Mouse (Mus musculus): ENCODE measurements around the gene Suco.

Suco gene

GRCm38 (mm10) chr1:161876553-161877447 is at the start of gene Suco:
Suco (minus strand) TSS chr1:161876682.
- DNase-seq = peak; percentile 99

DNA sequence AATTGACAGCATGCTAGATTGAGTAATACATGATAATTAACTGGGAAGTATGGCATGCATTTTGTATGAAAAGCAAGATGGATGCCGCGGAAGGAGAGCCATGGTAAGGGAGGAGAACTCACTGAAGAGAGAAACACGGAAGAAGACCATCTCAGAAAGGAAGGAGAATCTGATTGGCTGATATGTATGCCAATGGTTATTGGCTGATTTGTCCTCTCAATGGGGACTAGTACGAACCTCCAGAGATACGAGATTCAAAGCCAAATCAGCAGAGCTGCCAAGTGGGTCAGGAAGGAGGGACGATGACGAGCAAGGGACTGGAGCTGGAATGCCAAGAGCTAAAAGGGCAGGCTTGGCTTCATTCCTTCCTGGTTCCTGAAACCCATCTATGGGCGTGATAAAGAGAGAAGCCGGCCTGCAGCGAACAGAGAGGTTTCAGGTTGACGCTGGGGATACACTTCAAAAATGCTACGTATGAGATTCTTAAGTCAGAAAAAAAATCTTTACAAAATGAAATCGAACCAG is 48.9 kb upstream of the Suco start:
- no peak for DNase-seq

- DNase-seq = no peak
These were observed 47.8 kb upstream of the Suco start for GRCm38 (mm10) chr1:161924321-161924720.

DNA sequence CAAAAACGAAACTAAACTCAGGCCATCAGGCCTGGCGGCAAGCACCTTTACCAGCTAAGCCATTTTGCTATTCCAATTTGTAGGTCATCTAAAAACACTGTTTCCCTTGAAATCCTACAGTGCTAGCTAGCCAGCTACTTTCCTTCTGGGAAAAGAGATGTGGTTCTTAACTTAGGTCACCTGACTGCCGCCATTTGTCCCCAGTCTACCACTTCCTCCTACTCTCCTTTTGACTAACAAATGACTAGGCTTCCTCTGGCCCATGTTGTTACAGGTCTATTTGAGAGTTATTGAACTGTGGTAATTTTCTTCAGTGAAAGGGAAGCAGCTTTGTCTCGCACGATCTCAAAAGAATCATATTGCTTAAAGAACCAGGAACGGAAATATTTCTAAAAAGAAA is 45.4 kb upstream of the Suco start:
- DNase-seq = no peak

- no peak for DNase-seq
These were observed 44.3 kb upstream of the Suco start for GRCm38 (mm10) chr1:161920475-161921454.

DNA sequence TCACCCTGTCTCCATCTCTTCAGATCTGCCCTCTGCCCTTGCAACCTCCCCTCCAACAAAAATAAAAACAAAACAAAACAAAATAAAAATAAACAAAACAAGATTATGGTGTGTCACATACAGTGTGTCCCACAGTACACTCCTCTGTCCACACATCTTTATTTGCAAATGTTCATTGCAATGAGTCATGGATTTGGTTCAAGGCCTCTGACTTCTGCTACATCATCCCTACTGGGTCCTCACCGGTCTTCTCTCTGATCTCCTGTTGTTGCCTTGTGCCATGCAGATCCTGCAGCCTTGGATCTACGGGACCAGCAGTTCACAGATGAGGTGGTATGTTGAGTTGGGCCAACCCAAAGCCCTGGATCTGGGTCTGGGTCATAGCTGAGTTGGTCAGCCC is 43.1 kb upstream of the Suco start:
- DNase-seq = no peak

DNA sequence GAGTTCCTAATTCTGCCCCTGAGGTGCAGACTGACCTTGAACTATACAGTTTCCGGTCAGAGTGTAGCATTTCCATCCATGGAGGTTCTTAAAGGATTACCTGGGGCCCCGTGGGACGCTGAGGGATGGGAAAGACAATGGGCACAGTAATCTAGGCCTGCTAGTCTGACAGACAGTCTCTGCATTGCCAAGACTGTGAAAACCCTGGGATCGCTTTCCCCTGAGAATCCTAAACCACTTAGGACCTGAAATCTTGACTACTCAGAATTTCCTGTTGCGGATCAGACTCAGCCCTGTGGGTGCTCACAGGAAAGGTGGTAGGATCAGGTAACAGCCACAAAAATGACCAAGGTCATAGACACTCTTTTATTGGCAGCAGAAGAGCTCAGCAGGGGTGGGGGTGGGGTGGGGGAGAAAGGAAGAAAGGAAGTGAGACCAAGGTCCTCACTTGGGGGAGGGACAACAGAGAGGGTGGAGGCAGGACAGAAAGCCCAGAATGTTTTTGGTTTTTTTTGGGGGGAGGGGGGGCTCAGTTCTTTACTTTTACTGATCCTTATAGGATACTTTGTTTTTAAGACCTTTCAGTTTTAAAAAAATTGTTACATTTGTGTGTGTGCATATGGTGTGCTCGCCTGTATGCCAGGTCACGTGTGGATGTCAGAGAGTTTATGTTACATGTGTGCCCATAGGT is 42.3 kb upstream of the Suco start:
- DNase-seq = no peak

- no peak for DNase-seq
These were observed 41.5 kb upstream of the Suco start for GRCm38 (mm10) chr1:161917940-161918484.

DNA sequence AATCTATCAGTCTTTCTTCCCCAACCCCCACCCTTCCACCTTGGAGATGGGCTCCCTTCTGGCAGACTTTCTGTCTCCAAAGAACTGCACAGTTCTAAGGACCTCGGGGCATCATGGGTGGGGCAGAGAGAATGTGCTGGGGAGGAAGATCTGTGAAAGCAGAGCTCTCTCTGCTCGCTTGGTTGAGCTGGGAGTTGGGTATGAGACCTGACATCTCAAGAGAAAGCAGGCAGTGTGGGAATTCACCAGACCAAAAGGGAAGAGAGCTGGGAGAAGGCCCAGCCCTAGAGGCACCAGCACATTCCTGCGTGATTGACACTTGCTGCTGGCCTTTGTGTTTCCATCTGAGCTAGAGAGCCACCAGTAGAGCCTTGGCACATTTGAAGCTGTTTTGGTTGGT is 39.6 kb upstream of the Suco start:
- no peak for DNase-seq

DNA sequence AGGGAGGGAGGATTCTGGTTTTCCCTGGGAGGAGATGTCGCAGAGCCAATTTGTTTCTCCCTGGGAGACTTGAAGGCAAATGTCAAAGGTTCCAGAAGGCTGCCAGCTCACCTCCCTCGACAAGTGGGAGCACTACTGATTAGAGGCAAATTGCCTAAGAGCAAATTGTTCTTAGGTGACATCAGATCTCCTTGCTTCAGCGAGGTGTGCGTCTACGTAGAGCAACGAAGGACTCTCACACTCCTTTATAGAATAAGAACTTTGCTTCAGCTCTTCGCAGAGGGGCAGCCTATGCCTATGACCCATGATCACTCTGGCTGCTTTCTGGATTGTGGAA is 37.1 kb upstream of the Suco start:
- DNase-seq = no peak

- DNase-seq = no peak
These were observed 36.6 kb upstream of the Suco start for GRCm38 (mm10) chr1:161912940-161913647.

- DNase-seq = no peak
These were observed 32.6 kb upstream of the Suco start for GRCm38 (mm10) chr1:161909074-161909473.

DNA sequence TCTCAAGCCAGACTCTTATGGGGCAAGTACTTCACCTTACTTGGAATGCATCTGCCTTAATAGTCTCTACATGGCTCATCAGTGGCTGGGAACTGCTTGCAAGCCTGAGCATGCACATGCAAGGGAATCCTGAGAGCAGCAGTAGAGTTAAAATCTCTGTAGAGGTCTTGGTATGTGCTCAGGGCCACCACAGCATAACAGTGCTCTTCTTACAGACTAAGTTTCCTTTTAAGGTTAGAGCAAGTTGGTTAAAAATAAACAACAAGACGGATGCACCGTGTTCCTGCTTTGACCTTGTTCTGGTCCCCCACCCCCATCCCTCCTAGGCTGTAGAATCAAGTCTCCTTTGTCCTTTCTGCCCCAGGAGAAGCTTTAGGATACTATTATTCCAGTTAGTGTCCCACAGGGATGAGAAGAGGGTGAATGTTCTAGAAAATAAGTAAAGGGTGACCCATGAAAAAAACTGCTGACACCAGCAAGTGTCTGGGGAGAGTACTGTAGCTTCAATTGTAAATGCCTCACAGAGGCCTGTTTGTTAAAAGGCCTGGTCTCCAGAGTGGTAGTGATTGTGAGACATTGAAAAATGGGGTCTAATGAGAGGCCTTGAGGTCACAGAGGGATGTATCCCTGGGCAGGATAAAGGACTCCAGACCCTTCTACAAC is 31.4 kb upstream of the Suco start:
- no peak for DNase-seq

- DNase-seq = no peak
These were observed 30.6 kb upstream of the Suco start for GRCm38 (mm10) chr1:161907111-161907510.

- no peak for DNase-seq
These were observed 26.4 kb upstream of the Suco start for GRCm38 (mm10) chr1:161902692-161903452.

DNA sequence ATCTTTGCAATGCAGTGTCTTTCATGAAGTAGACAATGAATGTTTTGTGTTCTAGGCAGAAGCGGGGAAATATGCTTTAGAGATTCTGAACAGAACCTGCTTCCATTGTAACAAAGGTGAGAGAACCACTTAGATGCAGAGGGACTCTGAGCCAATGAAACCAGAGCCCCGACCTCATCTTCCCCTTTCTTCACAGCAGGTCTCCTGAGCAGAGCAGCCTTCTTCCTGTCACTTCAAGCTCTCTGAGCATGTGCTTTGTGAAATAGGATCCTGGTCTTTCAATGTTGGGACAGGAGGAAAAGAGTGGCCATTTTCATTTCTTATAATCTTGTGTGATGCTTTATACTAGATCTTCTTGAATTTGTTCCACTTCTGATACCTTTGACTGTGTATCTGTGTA is 23.6 kb upstream of the Suco start:
- DNase-seq = no peak

DNA sequence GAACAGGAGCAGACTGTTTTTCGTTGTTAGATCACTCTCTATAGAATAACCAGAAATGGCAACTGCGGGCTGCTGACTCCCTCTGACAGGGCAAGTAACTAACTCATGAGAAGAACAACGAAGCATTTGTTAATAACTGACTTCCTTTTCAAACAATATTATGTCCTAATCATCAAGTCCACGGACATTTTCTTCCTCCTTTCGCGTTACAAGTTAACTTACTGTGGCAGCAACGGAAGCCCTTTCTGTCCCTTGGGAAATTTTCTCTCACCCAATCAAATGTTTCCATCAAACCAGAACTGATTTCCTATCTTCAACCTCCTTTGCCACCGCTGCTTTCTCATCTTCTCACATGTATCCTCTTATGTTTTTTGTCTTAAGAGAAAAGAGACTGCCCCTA is 20.8 kb upstream of the Suco start:
- DNase-seq = no peak

GRCm38 (mm10) chr1:161896130-161896529 is 19.6 kb upstream of the Suco start:
- no peak for DNase-seq

DNA sequence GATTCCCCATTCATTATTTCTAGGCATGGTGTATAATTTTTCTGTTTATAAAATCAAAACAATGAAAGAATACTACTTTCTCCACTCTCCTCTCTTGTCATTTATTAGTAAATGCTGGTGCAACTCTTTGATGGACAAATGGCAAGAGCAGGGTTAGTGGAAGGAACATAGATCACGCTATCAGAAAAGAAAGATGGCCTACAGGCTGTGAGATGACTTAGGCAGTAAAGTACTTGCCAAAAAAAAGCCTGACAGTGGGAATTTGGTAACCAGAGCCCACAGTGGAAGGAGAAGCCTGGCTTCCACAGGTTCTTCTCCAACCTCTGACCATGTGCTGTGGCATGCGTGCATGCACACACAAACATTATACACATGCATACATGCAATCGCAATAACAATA is 18.5 kb upstream of the Suco start:
- no peak for DNase-seq

DNA sequence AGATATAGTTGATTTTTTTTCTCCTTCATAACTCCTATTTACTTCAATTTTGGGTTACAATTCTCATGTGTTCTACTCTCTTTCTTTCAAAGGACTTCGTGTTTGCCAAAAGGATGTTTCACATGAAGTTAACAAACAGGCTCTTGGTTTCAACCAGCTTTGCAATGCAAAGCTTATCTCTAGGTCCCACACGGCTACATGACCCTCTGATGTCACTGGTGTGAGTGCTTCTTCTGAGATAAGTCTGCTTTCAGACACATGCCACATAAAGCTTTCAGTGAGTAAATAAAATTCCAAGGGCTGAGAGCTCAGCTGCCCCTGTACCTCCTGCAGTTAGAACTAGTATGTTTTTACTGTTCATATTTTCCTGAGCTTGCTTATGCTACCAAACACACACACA is 18.1 kb upstream of the Suco start:
- DNase-seq = no peak

- no peak for DNase-seq
These were observed 17.6 kb upstream of the Suco start for GRCm38 (mm10) chr1:161894126-161894525.
